Mouse (Mus musculus): ENCODE measurements around the gene Hoxb7. TPM values are rescaled to one million over a fixed set of nuclear protein-coding genes. Genes with fewer than 3 reads are reported as not detected.

Gene Hoxb7
- polyA plus RNA-seq (2012; rRNA removed): 3.5 and 10.0 TPM in 2 replicates

DNA sequence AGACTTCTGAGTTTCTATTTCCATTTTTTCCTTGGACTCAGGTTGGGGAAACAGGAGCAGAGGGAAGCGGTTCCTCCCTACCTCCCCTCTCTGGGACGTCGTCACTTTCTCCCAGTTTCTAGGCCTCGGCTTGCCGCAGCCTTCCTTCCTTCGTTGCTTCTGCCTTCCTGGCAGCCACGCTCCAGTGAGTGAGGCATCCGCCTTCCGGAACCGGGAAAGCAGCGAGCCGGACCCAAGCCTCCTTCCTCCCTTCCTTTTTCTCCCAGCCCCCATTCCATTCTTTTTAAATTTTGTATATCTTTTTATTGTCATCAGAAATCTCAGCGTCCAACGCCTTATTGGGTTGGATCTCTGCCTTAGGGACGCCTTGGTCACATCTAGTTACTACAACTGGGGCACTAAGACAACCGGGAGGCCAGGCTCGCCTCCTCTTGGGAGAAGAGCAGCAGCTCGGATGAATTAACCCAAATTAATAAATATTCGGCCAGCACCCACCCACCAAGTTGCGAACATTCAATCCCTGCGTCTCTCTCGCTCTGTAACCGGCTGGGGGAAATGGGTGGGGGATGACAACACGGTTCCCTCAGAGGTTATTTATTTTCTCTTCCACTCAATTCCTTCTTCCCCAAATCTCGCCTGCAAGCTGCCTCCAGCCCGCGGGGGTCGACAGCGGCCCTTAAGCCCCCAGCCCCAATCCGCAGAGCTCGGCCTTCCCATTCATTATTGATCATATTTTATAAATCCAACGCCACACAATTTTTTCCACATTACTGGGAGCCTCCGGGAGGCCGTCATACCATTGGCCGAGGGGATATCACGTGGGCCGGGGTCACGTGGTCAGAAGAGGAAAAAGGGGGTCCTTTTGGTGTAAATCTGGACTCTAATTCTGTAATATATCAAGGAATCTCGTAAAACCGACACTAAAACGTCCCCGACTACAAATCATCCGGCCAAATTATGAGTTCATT is at the start of gene Hoxb7:
Hoxb7 (plus strand) TSS at position 853 of the 968 bp plus-strand sequence.

DNA sequence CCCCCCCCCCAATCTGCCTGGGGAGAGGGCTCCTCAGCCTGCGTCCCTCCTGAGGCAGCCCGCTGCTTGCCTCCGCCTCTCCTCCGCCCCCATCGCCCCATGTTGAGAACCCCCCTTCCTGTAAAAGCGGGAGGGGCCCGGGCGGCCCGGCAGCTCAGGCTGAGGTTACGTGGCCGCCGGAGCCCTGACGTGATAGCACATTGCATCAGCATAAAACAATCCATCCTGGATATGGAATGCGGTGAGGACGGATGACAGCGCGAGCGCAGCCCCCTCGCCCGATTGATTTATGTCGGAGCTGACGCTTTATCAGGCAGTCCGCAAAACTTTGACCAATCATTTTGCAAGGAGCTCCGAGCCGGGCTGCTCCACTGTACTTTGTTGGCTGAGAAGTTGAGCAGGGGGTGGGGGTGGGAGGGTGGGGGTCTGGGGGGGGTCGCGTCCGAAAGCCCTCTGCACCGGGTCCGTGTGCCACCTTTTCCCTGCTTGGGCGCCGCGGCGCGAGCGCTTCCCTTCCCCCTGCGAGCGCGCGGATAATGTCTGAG is 15.4 kb upstream of the Hoxb7 start, which contains the start of gene Hoxb9:
Hoxb9 (plus strand) TSS at position 462 of the 545 bp plus-strand sequence.

DNA sequence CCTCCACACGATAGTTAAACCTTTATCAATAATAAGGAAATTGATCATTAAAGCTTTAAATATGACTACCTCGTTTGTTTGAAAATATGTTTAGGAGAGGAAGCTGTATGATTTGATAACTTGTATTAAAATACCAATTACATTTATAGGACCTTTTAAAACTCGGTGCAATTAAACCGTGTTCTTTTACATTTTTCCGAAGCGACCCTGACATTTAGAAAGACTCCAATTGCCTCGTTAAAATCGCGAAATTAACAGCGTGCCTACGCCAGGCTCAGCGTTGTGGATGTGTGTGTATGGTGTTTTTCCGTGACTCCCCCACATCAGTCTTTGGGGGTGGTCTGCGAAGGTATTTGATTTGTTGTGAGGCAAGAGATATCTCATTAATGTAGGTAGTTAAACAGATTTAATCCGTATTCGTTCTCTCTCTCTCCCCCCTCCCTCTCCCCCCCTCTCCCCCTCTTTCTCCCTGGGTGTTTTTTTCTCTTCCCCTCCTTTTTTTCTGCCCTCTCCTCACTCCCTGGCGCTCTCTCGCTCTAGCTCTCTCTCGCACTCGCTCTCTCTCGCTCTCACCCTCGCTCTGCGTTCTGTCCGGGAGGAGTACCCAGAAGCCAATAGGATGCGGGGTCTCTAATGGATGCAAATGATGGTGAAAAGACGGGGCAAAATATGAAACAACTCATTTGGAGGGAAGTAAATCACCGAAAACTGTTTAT is 4.4 kb upstream of the Hoxb7 start, which contains the start of gene Hoxb8:
Hoxb8 (plus strand) TSS at position 51 of the 716 bp plus-strand sequence.

GRCm38 (mm10) chr11:96291681-96292564 is 5.5 kb downstream of the Hoxb7 start, which contains the start of gene Hoxb6:
Gene Hoxb6 (plus strand): TSS chr11:96292476.

GRCm38 (mm10) chr11:96303151-96304099 is 17.0 kb downstream of the Hoxb7 start, which contains the start of gene Hoxb5:
Gene Hoxb5 (plus strand): TSS chr11:96303336.

DNA sequence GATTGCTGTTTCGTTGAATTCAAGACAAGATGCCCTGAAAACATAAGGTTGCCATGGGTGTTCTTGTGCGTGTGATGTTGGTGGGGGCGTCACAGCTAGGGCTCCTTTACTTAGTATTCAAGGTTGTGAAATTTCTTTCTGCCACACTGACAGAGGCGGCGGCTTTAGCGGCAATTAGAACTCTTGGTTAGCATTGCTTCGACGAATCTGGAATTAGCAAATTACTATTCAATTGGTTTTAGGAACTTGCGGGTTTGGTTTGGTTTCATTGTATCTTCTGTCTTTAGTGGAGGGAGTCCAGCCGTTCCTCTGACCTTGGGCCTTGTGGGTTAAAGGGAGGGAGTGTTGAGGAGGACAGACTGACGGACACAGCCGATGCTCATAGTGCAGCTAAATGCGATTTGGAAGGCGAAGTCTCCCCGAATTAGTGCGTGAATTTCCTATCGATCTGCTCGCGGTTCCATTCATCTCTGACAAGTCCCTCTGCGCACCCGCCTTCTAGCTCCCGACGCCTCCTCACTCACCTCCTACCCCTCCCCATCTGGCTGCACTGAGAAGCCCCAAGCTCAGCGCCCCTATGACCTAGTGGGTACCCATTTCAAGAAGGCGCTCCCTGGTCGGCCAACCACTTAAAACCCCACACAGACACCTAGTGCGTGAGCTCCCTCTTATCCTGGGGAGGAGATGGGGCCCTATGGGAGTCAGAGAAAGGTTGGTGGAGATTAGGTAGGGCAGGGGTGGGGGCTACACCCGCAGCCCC is 31.4 kb downstream of the Hoxb7 start, which contains the start of gene Hoxb4:
Hoxb4 (plus strand) TSS at position 660 of the 760 bp plus-strand sequence.

GRCm38 (mm10) chr11:96323154-96323553 is 36.7 kb downstream of the Hoxb7 start, which contains the start of gene Hoxb3:
Gene Hoxb3 (plus strand): TSS chr11:96323326.

Other genes with a start within 250 kb of the Hoxb7 start
- gene Ube2z, start 221.2 kb upstream of the Hoxb7 start, polyA plus RNA-seq (2012; rRNA removed): 55.7 and 60.0 TPM in 2 replicates
- gene Atp5g1, start 211.0 kb upstream of the Hoxb7 start, polyA plus RNA-seq (2012; rRNA removed): 328 and 335 TPM in 2 replicates
- not detected in 2 replicates for gene Calcoco2, start 174.7 kb upstream of the Hoxb7 start, polyA plus RNA-seq (2012; rRNA removed)
- gene Ttll6, start 152.8 kb upstream of the Hoxb7 start, polyA plus RNA-seq (2012; rRNA removed): 0.75 and 0.84 TPM in 2 replicates
- gene Hoxb13, start 92.3 kb upstream of the Hoxb7 start, polyA plus RNA-seq (2012; rRNA removed): not detected in 2 replicates
- gene Hoxb9, start 15.2 kb upstream of the Hoxb7 start, polyA plus RNA-seq (2012; rRNA removed): 0.43 and 15.4 TPM in 2 replicates
- gene Hoxb8, start 4.7 kb upstream of the Hoxb7 start, polyA plus RNA-seq (2012; rRNA removed): 28.2 and 71.6 TPM in 2 replicates
- gene Hoxb6, start 5.9 kb downstream of the Hoxb7 start, polyA plus RNA-seq (2012; rRNA removed): 14.9 and 21.2 TPM in 2 replicates
- 24.3 and 32.8 TPM in 2 replicates for gene Hoxb5, start 16.7 kb downstream of the Hoxb7 start, polyA plus RNA-seq (2012; rRNA removed)
- 4.7 and 5.6 TPM in 2 replicates for gene Hoxb4, start 31.6 kb downstream of the Hoxb7 start, polyA plus RNA-seq (2012; rRNA removed)
- 25.2 and 37.6 TPM in 2 replicates for gene Hoxb3, start 36.7 kb downstream of the Hoxb7 start, polyA plus RNA-seq (2012; rRNA removed)
- gene Hoxb2, start 63.9 kb downstream of the Hoxb7 start, polyA plus RNA-seq (2012; rRNA removed): 10.5 and 15.4 TPM in 2 replicates
- 0.06 and 0.10 TPM in 2 replicates for gene Hoxb1, start 79.1 kb downstream of the Hoxb7 start, polyA plus RNA-seq (2012; rRNA removed)
- gene Skap1, start 178.0 kb downstream of the Hoxb7 start, polyA plus RNA-seq (2012; rRNA removed): 1.9 and 2.4 TPM in 2 replicates